Mouse (Mus musculus): ENCODE data around the gene Pabpc4. TPM values are rescaled to one million over a fixed set of nuclear protein-coding genes. Genes with fewer than 3 reads are reported as not detected.

Pabpc4 gene
- total and polyA plus RNA-seq, 2 experiments from 2014 or later, result 23.5 to 85.4 TPM

DNA sequence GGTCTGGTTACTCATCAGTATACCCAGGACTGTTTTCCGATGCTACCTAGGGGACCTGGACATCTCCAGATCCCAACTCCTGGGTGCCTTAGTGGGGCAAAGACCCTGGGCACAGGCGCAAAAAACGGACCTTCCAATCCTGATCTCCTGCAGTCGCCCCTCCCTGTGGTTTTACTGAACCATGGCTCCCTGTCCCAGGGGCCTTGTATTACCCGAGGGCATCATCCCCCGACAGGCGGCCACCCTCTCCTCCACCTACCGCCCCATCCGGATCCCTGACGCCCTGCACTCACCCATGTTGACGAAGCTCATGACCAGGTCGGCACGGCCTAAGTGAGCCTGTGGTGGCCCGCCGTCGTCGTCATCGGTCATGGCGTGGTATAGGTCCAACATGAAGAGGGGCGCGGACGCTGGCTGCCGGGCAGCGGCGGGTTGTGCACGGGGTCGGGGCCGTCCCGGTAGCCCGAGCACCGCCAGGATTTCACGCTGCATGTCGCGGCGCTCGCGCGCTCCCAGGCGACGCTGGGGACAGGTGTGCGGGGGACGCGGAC lies 80.0 kb downstream of the Pabpc4 start:
- ATAC-seq (ENCODE audit: low FRiP score) (peak; percentile 36), DNase-seq (ENCODE audit: low spot score) (no peak)
- no peaks in the 10 kb centered on the region for H3K9me3 ChIP-seq (ENCODE audit: low read length)
- WGBS, result 3% methylated on average over 43 of the region's 43 CpGs
- no peaks in the 10 kb centered on the region for H3K36me3 ChIP-seq (ENCODE audit: insufficient read depth, low read length)
- H3K27ac ChIP-seq (ENCODE audit: low read depth, low read length), result no peak overlapping the region
- H3K9ac ChIP-seq (replicated peaks; ENCODE audit: low read length, poor library complexity, severe bottlenecking), result no peak overlapping the region
- no peaks in the 10 kb centered on the region for H3K4me1 ChIP-seq (ENCODE audit: insufficient read depth, low read length)
- peak overlapping the region; percentile 62 for H3K4me2 ChIP-seq (ENCODE audit: low read depth, low read length, poor library complexity, severe bottlenecking)
- peaks cover 32% of the 10 kb centered on the region; the same call in 1 of the 2 replicates for H3K27me3 ChIP-seq (ENCODE audit: insufficient read depth, low read length)
- TF ChIP-seq CTCF (IDR thresholded peaks at IDR 0.05), result no peak
- H3K4me3 ChIP-seq (ENCODE audit: low read depth, low read length), result peak overlapping the region; percentile 37

DNA sequence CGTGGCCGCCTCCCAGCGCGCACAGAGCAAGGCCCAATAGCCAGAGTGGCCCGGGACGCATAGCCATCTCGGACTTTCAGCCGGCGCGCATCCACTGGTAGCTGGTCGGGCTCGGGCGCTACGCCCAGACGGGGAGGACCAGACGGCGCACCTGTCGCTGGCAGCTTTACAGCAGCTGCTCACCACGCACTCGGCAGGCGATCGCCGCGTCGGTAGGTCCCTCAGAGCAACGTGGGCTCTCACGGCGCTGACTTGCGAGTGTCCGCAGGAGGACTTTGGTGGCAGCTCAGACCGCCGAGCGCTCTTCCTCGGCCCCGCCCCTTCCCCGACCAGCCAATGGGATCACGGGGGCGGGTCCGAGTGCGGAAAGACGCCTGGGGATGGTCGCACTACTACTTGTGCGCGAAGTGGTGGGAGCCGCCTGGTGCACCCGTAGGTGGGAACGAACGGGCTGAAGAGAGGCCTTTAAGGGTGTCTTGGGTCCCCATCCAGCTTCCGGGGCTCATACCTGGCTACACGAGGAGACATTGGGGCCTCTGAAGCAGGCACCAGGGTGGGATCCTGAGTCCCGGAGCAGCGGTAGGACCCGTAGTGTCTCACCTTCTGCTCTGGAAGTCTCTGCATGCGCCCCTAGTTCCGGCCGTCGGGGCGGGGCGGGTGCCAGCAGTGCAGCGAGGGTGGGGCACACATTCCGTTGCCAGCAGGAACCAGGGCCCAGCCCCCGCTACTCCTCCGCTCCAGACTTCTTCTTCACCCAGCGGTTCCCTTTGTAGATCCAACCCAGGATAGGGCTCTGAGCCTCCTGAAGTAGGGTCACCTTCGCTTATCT lies 80.7 kb downstream of the Pabpc4 start, which contains the start of gene Bmp8a:
TSS of gene Bmp8a (minus strand) at position 611 of the 829 bp plus-strand sequence.
- H3K36me3 ChIP-seq (ENCODE audit: insufficient read depth, low read length), result no peaks in the 10 kb centered on the region
- ATAC-seq (ENCODE audit: low FRiP score), result peak; percentile 80
- WGBS, result under 1% methylated on average over 55 of the region's 65 CpGs
- H3K9me3 ChIP-seq (ENCODE audit: low read length), result no peaks in the 10 kb centered on the region
- H3K4me3 ChIP-seq (ENCODE audit: low read depth, low read length), result peak within 1 kb of the TSS; percentile 37
- peak within 1 kb of the TSS; percentile 62 for H3K4me2 ChIP-seq (ENCODE audit: low read depth, low read length, poor library complexity, severe bottlenecking)
- no peak within 1 kb of the TSS for H3K9ac ChIP-seq (replicated peaks; ENCODE audit: low read length, poor library complexity, severe bottlenecking)
- no peaks in the 10 kb centered on the region for H3K4me1 ChIP-seq (ENCODE audit: insufficient read depth, low read length)
- DNase-seq (ENCODE audit: low spot score), result peak; percentile 65
- H3K27ac ChIP-seq (ENCODE audit: low read depth, low read length), result no peak within 1 kb of the TSS
- peaks cover 32% of the 10 kb centered on the region; the same call in 1 of the 2 replicates for H3K27me3 ChIP-seq (ENCODE audit: insufficient read depth, low read length)
- TF ChIP-seq CTCF (IDR thresholded peaks at IDR 0.05), result no peak

DNA sequence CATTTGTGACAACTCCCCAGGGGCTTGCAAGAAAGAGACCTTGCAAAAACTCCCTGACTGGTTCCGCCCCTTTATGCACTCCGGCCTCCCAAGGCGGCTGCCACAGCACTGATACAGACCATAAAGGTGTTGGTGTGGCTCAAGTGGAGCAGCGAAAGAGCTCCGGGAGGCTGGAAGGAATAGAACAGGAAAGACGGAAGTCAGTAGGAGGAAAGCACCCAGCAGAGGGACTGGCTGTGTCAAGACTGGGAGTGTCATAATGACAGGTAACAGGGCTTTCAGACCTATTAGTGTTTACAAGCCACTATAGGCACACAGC lies 81.3 kb downstream of the Pabpc4 start:
- ATAC-seq (ENCODE audit: low FRiP score), result no peak
- TF ChIP-seq CTCF (IDR thresholded peaks at IDR 0.05), result no peak
- 9% methylated on average over 6 of the region's 6 CpGs for WGBS
- peak overlapping the region; percentile 37 for H3K4me3 ChIP-seq (ENCODE audit: low read depth, low read length)
- H3K4me2 ChIP-seq (ENCODE audit: low read depth, low read length, poor library complexity, severe bottlenecking), result peak overlapping the region; percentile 62
- H3K27ac ChIP-seq (ENCODE audit: low read depth, low read length), result no peak overlapping the region
- peaks cover 32% of the 10 kb centered on the region; the same call in 1 of the 2 replicates for H3K27me3 ChIP-seq (ENCODE audit: insufficient read depth, low read length)
- DNase-seq (ENCODE audit: low spot score), result no peak
- no peaks in the 10 kb centered on the region for H3K4me1 ChIP-seq (ENCODE audit: insufficient read depth, low read length)
- H3K9me3 ChIP-seq (ENCODE audit: low read length), result no peaks in the 10 kb centered on the region
- H3K9ac ChIP-seq (replicated peaks; ENCODE audit: low read length, poor library complexity, severe bottlenecking), result no peak overlapping the region
- 0 out of 2 replicates have a peak, but pooled peaks cover 2% of the 10 kb centered on the region for H3K36me3 ChIP-seq (ENCODE audit: insufficient read depth, low read length)

Other genes starting within 250 kb of the Pabpc4 start
- 16.2 and 19.7 TPM in 2 replicates for gene Trit1, start 245.8 kb upstream of the Pabpc4 start, total RNA-seq (2014; rRNA removed)
- 17.3 and 18.5 TPM in 2 replicates for gene Trit1, start 245.8 kb upstream of the Pabpc4 start, polyA plus RNA-seq (2015; fragmentation: Nextera tagmentation; extraction: Ambion mirVana)
- 0.42 and 1.5 TPM in 2 replicates for gene Bmp8b, start 157.2 kb upstream of the Pabpc4 start, total RNA-seq (2014; rRNA removed)
- 0.45 and 0.56 TPM in 2 replicates for gene Bmp8b, start 157.2 kb upstream of the Pabpc4 start, polyA plus RNA-seq (2015; fragmentation: Nextera tagmentation; extraction: Ambion mirVana)
- 0.94 and 2.1 TPM in 2 replicates for gene Oxct2b, start 146.1 kb upstream of the Pabpc4 start, total RNA-seq (2014; rRNA removed)
- gene Oxct2b, start 146.1 kb upstream of the Pabpc4 start, polyA plus RNA-seq (2015; fragmentation: Nextera tagmentation; extraction: Ambion mirVana), result 0.58 and 0.91 TPM in 2 replicates
- gene Ppie, start 122.4 kb upstream of the Pabpc4 start, total RNA-seq (2014; rRNA removed), result 17.7 and 28.1 TPM in 2 replicates
- gene Ppie, start 122.4 kb upstream of the Pabpc4 start, polyA plus RNA-seq (2015; fragmentation: Nextera tagmentation; extraction: Ambion mirVana), result 41.7 and 41.9 TPM in 2 replicates
- 53.7 and 64.5 TPM in 2 replicates for gene Hpcal4, start 79.1 kb upstream of the Pabpc4 start, total RNA-seq (2014; rRNA removed)
- gene Hpcal4, start 79.1 kb upstream of the Pabpc4 start, polyA plus RNA-seq (2015; fragmentation: Nextera tagmentation; extraction: Ambion mirVana), result 63.4 and 67.6 TPM in 2 replicates
- 1.9 and 2.4 TPM in 2 replicates for gene Nt5c1a, start 60.8 kb upstream of the Pabpc4 start, total RNA-seq (2014; rRNA removed)
- 0.33 and 0.45 TPM in 2 replicates for gene Nt5c1a, start 60.8 kb upstream of the Pabpc4 start, polyA plus RNA-seq (2015; fragmentation: Nextera tagmentation; extraction: Ambion mirVana)
- gene Heyl, start 28.8 kb upstream of the Pabpc4 start, total RNA-seq (2014; rRNA removed), result 2.9 and 5.0 TPM in 2 replicates
- 4.7 and 5.1 TPM in 2 replicates for gene Heyl, start 28.8 kb upstream of the Pabpc4 start, polyA plus RNA-seq (2015; fragmentation: Nextera tagmentation; extraction: Ambion mirVana)
- gene Oxct2a, start 61.3 kb downstream of the Pabpc4 start, total RNA-seq (2014; rRNA removed), result not detected in 2 replicates
- gene Oxct2a, start 61.3 kb downstream of the Pabpc4 start, polyA plus RNA-seq (2015; fragmentation: Nextera tagmentation; extraction: Ambion mirVana), result 0.17 and 0.21 TPM in 2 replicates
- 0.09 and 0.44 TPM in 2 replicates for gene Bmp8a, start 80.9 kb downstream of the Pabpc4 start, total RNA-seq (2014; rRNA removed)
- gene Bmp8a, start 80.9 kb downstream of the Pabpc4 start, polyA plus RNA-seq (2015; fragmentation: Nextera tagmentation; extraction: Ambion mirVana), result 0.23 and 0.58 TPM in 2 replicates

Measured in midbrain, postnatal 0 days (tissue).